Mouse (Mus musculus): ENCODE data around the gene Trim8. TPM values are rescaled to one million over a fixed set of nuclear protein-coding genes. Genes with fewer than 3 reads are reported as not detected.
A peak's percentile ranks its signal among the peaks of the same experiment; 100 is the strongest.

Trim8 gene
- polyA plus RNA-seq, 2 experiments = 7.3 to 7.5 TPM

- H3K36me3 ChIP-seq (replicated peaks; ENCODE audit: control insufficient read depth, insufficient read depth, low read depth) = no peaks in the 10 kb centered on the region
- H3K4me1 ChIP-seq (replicated peaks; ENCODE audit: control insufficient read depth in 2 of 2, insufficient read depth in 2 of 2, low read length in 1 of 2) = peaks cover 20 to 37% of the 10 kb centered on the region in 2 experiments
- H3K4me3 ChIP-seq (ENCODE audit: insufficient read depth in 1 of 2, low read depth in 2 of 2, low read length in 2 of 2) = no peak overlapping the region
- H3K9ac ChIP-seq (replicated peaks) = peak overlapping the region; percentile 7
- H3K27me3 ChIP-seq (ENCODE audit: control insufficient read depth, insufficient read depth, low read length) = no peaks in the 10 kb centered on the region
- DNase-seq (ENCODE audit: low read depth in 3 of 3, low spot score in 3 of 3) (peak in 1 of 3 experiments; percentile 27), ATAC-seq (ENCODE audit: insufficient read depth) (peak; percentile 66)
- H3K9me3 ChIP-seq (ENCODE audit: control insufficient read depth, low read length) = no peaks in the 10 kb centered on the region
- H3K4me2 ChIP-seq (ENCODE audit: low read depth) = peak overlapping the region; percentile 37
- H3K27ac ChIP-seq = peak overlapping the region; percentile 25; the same call in 1 of the 2 replicates
- 11% methylated on average over 10 of the region's 10 CpGs for WGBS (ENCODE audit: insufficient replicate concordance)
- TF ChIP-seq CTCF (IDR thresholded peaks at IDR 0.05; ENCODE audit: low read depth) = 0 out of 2 replicates have a peak, but pooled peaks have one; percentile 6
- TF ChIP-seq EP300 (IDR thresholded peaks at IDR 0.05; ENCODE audit: low read depth) = peak; percentile 29; the same call in 1 of the 2 replicates
Measured at GRCm38 (mm10) chr19:46532031-46532688, 30.7 kb downstream of the Trim8 start.

- Histone ChIP-seq H3K36me3 (replicated peaks; ENCODE audit: control insufficient read depth, insufficient read depth, low read depth) (no peaks in the 10 kb centered on the region), H3K9me3 (ENCODE audit: control insufficient read depth, low read length) (no peaks in the 10 kb centered on the region), H3K27ac (no peak overlapping the region), H3K4me3 (ENCODE audit: insufficient read depth in 1 of 2, low read depth in 2 of 2, low read length in 2 of 2) (no peak overlapping the region), H3K27me3 (ENCODE audit: control insufficient read depth, insufficient read depth, low read length) (no peaks in the 10 kb centered on the region), H3K4me2 (ENCODE audit: low read depth) (no peak overlapping the region), H3K9ac (replicated peaks) (no peak overlapping the region), H3K4me1 (replicated peaks; ENCODE audit: control insufficient read depth in 2 of 2, insufficient read depth in 2 of 2, low read length in 1 of 2) (peaks cover 20 to 34% of the 10 kb centered on the region in 2 experiments)
- TF ChIP-seq EP300 (IDR thresholded peaks at IDR 0.05; ENCODE audit: low read depth) (no peak), CTCF (IDR thresholded peaks at IDR 0.05; ENCODE audit: low read depth) (no peak)
- ATAC-seq (ENCODE audit: insufficient read depth) = no peak
- no peak for DNase-seq (ENCODE audit: low read depth in 3 of 3, low spot score in 3 of 3)
- 55% methylated on average over 4 of the region's 4 CpGs for WGBS (ENCODE audit: insufficient replicate concordance)
Measured at GRCm38 (mm10) chr19:46533066-46533465, 31.6 kb downstream of the Trim8 start.

DNA sequence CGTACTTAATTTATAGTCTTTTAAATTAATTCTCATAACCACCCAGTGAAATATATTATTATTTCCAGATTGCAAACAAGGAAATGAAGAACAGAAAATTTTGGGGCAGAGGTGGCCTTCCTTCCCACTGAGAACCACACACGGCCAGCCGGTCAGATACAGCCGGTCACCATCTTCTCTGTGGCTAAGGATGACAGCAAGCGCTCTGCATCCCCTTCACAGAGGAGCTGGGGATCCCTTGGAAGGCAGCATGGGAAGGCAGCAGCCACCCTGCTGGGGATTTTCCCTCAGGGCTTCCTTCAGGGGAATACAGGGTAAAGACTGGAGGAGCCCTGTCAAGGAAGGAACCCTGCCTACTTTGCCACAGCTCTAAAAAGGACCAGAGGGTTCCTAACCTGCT lies 32.0 kb downstream of the Trim8 start:
- ATAC-seq (ENCODE audit: insufficient read depth) (no peak), DNase-seq (ENCODE audit: low read depth in 3 of 3, low spot score in 3 of 3) (no peak)
- TF ChIP-seq CTCF (IDR thresholded peaks at IDR 0.05; ENCODE audit: low read depth) = no peak
- no peak for TF ChIP-seq EP300 (IDR thresholded peaks at IDR 0.05; ENCODE audit: low read depth)
- no peak overlapping the region for H3K4me2 ChIP-seq (ENCODE audit: low read depth)
- no peaks in the 10 kb centered on the region for H3K36me3 ChIP-seq (replicated peaks; ENCODE audit: control insufficient read depth, insufficient read depth, low read depth)
- no peak overlapping the region for H3K4me3 ChIP-seq (ENCODE audit: insufficient read depth in 1 of 2, low read depth in 2 of 2, low read length in 2 of 2)
- peaks cover 20 to 29% of the 10 kb centered on the region in 2 experiments for H3K4me1 ChIP-seq (replicated peaks; ENCODE audit: control insufficient read depth in 2 of 2, insufficient read depth in 2 of 2, low read length in 1 of 2)
- no peaks in the 10 kb centered on the region for H3K27me3 ChIP-seq (ENCODE audit: control insufficient read depth, insufficient read depth, low read length)
- H3K27ac ChIP-seq = no peak overlapping the region
- 73% methylated on average over 5 of the region's 5 CpGs for WGBS (ENCODE audit: insufficient replicate concordance)
- H3K9ac ChIP-seq (replicated peaks) = no peak overlapping the region
- H3K9me3 ChIP-seq (ENCODE audit: control insufficient read depth, low read length) = no peaks in the 10 kb centered on the region

DNA sequence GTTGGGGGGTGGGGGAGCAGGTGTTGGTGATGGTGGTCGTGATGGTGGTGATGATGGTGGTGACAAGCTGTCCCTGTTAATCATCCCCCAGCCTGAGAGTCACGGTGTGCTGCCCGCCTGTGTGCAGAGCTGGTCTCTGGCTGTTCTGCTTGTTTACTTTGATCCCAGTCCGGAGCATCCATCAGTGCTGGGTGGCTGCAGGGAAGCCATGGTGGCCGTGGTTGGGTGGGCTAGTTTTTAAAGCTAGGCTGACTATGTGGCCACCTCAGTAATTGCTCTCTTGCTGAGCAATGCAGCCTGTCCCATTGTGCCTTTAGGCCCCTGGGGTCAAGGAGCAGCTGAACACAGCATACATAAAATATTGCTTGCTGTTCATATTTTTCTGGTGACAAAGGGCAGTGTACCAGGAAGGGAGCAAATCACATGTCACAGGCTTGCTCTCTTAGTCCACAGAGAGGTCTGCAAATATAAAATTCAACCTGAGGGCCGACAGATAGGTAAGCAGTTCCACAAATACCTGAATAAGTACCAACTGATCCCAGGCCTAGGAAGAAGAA lies 33.1 kb downstream of the Trim8 start:
- Histone ChIP-seq H3K4me1 (replicated peaks; ENCODE audit: control insufficient read depth in 2 of 2, insufficient read depth in 2 of 2, low read length in 1 of 2) (peaks cover 15 to 25% of the 10 kb centered on the region in 2 experiments), H3K27me3 (ENCODE audit: control insufficient read depth, insufficient read depth, low read length) (no peaks in the 10 kb centered on the region), H3K4me2 (ENCODE audit: low read depth) (no peak overlapping the region), H3K36me3 (replicated peaks; ENCODE audit: control insufficient read depth, insufficient read depth, low read depth) (no peaks in the 10 kb centered on the region), H3K27ac (no peak overlapping the region), H3K9me3 (ENCODE audit: control insufficient read depth, low read length) (no peaks in the 10 kb centered on the region), H3K9ac (replicated peaks) (no peak overlapping the region), H3K4me3 (ENCODE audit: insufficient read depth in 1 of 2, low read depth in 2 of 2, low read length in 2 of 2) (no peak overlapping the region)
- no peak for ATAC-seq (ENCODE audit: insufficient read depth)
- no peak for DNase-seq (ENCODE audit: low read depth in 3 of 3, low spot score in 3 of 3)
- WGBS (ENCODE audit: insufficient replicate concordance) = 44% methylated on average over 6 of the region's 6 CpGs
- no peak for TF ChIP-seq CTCF (IDR thresholded peaks at IDR 0.05; ENCODE audit: low read depth)
- no peak for TF ChIP-seq EP300 (IDR thresholded peaks at IDR 0.05; ENCODE audit: low read depth)

DNA sequence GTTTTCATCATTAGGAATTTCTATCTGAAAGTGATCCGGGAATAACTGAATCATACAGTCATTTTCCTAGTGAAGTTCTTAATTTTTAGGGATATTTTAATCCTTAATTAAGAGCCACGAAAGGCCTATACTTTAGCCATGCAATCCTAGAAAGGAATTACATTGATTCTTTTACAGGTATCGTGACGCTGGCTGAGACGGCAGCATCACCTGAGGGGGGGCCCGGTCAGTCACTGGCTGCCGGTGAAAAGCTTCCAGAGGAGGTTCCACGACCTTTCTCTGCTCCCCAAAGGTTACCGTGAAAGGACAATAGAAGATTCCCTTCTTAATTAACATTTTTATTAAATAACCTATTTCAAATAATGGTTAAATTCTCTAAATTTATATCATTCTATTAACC lies 35.9 kb downstream of the Trim8 start:
- Histone ChIP-seq H3K27ac (no peak overlapping the region), H3K36me3 (replicated peaks; ENCODE audit: control insufficient read depth, insufficient read depth, low read depth) (no peaks in the 10 kb centered on the region), H3K4me2 (ENCODE audit: low read depth) (no peak overlapping the region), H3K4me3 (ENCODE audit: insufficient read depth in 1 of 2, low read depth in 2 of 2, low read length in 2 of 2) (no peak overlapping the region), H3K27me3 (ENCODE audit: control insufficient read depth, insufficient read depth, low read length) (no peaks in the 10 kb centered on the region), H3K9ac (replicated peaks) (no peak overlapping the region), H3K9me3 (ENCODE audit: control insufficient read depth, low read length) (no peaks in the 10 kb centered on the region), H3K4me1 (replicated peaks; ENCODE audit: control insufficient read depth in 2 of 2, insufficient read depth in 2 of 2, low read length in 1 of 2) (peaks cover 2 to 7% of the 10 kb centered on the region in 2 experiments)
- ATAC-seq (ENCODE audit: insufficient read depth) (no peak), DNase-seq (ENCODE audit: low read depth in 3 of 3, low spot score in 3 of 3) (no peak)
- WGBS (ENCODE audit: insufficient replicate concordance) = 81% methylated on average over 9 of the region's 9 CpGs
- TF ChIP-seq EP300 (IDR thresholded peaks at IDR 0.05; ENCODE audit: low read depth) = no peak
- TF ChIP-seq CTCF (IDR thresholded peaks at IDR 0.05; ENCODE audit: low read depth) = no peak

Data from liver, embryonic 14.5 days (tissue).